Mouse (Mus musculus): ENCODE data around the gene Kank4. TPM values are rescaled to one million over a fixed set of nuclear protein-coding genes. Genes with fewer than 3 reads are reported as not detected.

Gene Kank4
- polyA plus RNA-seq, 1 experiment from 2014 or later, result not detected

DNA sequence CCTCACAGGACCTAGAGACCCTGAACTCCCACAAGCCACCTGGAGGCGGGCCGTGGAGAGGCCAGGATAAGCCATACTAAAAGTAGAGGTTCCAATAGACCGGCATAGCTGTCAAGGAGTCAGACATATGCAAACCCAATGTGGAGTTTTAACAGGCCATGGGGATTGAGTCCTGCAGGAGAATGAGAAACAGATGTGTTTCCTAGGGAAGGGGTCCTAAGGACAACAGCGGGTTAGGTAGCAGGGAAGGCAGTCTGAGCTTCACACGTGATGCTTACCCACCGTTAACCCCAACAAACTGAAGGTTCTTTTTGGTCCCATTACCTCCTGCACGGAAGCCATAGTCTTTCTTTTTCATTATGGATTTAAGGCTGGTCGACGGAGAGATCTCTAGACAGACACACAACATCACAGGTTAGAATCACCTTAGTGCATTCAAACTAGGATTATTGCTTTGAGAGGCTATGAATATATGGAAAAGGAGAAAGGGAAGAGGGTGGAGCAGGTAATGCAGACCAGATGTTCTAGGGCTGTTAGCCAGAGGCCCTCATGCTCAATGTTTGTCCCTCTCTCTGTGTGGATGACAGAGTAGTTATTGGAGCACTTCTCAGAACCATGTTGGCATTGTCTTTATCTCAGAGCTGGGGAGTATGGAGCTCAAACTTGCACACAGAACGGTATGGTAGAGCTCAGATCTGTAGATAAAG lies 40.5 kb downstream of the Kank4 start:
- no peaks in the 10 kb centered on the region for H3K36me3 ChIP-seq (ENCODE audit: inconsistent target)
- 96% methylated on average over 10 of the region's 10 CpGs for WGBS (ENCODE audit: missing documents)
- H3K27ac ChIP-seq, result no peak overlapping the region
- H3K4me3 ChIP-seq (ENCODE audit: inconsistent target), result no peak overlapping the region
- H3K79me2 ChIP-seq (ENCODE audit: inconsistent target), result no peaks in the 10 kb centered on the region

DNA sequence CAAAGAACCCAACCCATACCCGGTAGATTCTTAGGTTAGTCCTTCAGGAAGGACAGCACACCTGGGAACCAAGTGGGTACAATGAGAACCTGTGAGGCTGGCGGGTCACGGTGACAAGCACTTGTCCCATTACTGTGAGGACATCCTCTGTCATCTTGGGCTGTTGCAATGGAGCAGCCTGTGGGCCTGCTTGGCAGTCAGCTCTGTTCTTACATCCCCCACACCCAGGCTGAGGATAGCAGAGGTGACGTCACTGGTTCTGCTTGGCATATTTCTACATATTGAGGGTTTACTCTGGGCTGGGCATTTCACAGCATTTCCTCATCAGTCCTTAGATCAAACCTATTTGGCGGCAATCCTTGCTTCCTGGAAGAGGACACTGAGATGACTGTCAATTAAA lies 43.6 kb downstream of the Kank4 start:
- Histone ChIP-seq H3K79me2 (ENCODE audit: inconsistent target) (no peaks in the 10 kb centered on the region), H3K36me3 (ENCODE audit: inconsistent target) (no peaks in the 10 kb centered on the region), H3K4me3 (ENCODE audit: inconsistent target) (no peak overlapping the region), H3K27ac (no peak overlapping the region)
- 81% methylated on average over 5 of the region's 5 CpGs for WGBS (ENCODE audit: missing documents)

DNA sequence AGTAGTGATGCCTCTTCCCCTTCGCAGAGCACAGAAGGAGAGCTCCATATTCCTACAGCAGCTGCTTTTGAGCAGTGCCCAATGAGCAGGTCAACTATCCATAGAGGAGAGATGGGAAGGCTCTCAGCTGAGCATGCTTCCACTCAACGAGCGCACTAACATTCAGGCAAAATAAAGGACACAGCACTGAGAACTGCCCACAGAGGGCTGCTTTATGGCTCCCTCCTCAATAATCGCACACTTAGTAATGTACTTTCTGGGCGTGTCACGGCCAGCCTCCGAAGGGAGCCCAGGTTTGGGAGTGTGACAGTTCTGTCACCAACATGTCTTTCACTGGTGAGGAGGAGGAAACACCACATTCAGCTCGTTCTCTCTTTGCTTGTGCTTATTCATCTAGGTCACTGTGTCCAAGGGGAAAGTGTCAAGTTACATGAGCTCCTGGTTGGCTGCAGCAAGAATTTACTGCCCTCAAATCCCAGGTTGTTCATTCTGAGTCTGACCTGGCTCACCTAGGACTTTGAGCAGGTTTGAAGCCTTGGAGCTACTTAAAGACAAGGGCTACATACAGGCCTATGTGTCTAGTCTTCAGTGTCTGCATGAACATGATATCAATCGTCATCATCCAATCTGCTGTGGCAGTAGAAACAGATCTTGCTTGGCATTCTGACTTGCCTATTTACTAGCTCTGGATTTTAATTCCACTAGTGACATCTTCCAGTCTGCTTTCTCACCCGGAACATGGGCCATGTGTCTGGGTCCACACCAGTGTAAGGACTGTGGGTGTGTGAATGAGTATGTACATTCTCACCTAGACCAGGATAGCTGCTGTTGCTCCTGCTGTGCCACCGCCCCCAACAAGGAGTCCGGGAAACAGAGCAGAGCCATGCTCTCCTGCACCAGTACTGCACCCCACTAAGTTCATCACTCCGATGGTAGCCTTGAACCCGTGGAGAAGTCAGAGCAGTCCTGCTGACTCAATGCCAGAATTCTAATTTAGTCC lies 49.9 kb downstream of the Kank4 start:
- WGBS (ENCODE audit: missing documents), result 85% methylated on average over 14 of the region's 14 CpGs
- Histone ChIP-seq H3K36me3 (ENCODE audit: inconsistent target) (no peaks in the 10 kb centered on the region), H3K4me3 (ENCODE audit: inconsistent target) (no peak overlapping the region), H3K27ac (no peak overlapping the region), H3K79me2 (ENCODE audit: inconsistent target) (no peaks in the 10 kb centered on the region)

DNA sequence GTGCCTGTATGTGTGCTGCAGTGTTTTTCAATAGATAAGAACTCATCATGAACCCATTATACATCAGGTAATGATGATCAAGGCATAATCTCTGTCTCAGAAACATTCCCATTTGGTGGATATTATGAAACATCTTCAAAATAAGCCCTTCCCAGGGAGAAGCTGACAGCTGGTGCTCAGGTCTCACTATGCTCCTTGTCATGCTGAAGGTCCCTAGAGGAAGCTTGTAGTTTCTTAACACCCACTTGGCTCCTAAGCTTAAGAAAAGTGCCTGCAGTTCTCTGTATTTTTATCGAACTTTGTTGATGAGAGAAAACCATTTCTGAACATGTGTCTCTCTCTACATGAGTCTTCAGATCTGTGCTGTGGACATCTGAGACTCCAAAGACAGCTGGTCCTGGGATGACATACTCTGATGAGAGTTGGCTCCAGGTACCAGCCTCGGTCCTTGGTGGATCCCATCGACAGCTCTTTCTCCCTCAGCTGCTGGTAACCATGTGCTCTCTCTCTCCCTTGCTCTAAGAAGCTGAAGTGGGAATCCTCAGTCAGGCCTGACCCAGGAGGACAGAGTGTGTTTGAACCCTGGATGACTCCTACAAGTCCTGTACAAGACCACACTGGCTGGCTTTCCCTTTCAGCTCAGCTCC lies 58.3 kb downstream of the Kank4 start:
- WGBS (ENCODE audit: missing documents), result 92% methylated on average over 3 of the region's 3 CpGs
- Histone ChIP-seq H3K4me3 (ENCODE audit: inconsistent target) (no peak overlapping the region), H3K79me2 (ENCODE audit: inconsistent target) (no peaks in the 10 kb centered on the region), H3K36me3 (ENCODE audit: inconsistent target) (no peaks in the 10 kb centered on the region), H3K27ac (no peak overlapping the region)

DNA sequence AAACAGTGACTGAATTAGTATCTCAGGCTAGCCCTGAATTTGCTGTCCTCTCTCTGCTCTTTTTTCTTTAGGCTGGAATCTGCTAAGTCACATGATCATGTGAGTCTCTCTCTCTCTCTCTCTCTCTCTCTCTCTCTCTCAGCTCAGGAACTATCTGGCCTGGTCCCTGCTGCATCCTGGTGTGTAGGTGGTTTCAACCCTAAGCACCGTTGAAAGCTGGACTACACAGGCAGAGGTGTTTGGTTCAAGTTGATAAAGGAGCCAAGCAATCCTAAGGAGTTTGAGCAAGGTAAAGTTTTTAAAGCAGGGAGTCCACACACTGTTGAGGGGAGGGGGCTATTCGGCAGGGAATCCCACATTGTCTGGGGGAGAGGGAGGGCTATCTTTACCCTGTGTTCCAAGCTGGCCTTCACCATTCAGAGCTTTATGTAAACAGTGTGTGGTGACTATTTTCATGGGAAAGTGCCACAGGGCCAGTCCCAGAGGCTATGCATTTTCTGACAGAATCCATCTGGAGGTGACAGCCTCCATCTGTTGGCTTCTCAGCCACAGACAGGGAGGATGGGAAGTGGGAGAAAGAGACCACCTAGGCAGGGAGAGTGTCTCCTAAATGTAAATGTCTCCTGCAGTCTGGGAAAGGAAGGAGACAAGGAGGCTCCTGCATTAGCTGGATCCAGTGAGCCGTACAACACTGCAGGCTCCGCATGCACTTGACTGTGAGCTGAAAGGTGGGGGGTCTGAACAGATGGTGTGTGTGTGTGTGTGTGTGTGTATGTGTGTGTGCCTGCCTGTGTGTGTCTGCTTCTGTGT lies 59.1 kb downstream of the Kank4 start:
- Histone ChIP-seq H3K27ac (no peak overlapping the region), H3K79me2 (ENCODE audit: inconsistent target) (no peaks in the 10 kb centered on the region), H3K36me3 (ENCODE audit: inconsistent target) (no peaks in the 10 kb centered on the region), H3K4me3 (ENCODE audit: inconsistent target) (no peak overlapping the region)
- WGBS (ENCODE audit: missing documents), result 88% methylated on average over 4 of the region's 4 CpGs

DNA sequence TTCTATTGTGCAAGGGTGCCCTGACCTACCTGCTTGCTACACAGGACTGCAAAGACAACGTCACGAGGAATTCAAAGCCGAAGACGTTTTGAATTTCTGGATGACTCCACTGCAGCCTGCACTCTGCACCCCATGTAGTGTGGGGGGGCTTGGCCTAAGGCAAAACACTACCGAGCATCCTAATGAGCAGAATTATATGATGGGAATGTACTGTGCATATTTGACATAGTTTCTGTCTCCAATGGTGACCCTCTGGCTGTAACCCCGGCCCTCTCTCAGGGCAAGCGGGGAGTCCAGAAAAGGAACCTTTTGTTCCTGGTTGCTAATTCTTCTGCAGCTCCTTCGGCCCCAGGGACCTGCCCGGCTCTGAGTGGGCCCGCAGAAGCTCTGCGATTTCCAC lies 61.2 kb downstream of the Kank4 start:
- Histone ChIP-seq H3K36me3 (ENCODE audit: inconsistent target) (no peaks in the 10 kb centered on the region), H3K79me2 (ENCODE audit: inconsistent target) (no peaks in the 10 kb centered on the region), H3K27ac (no peak overlapping the region), H3K4me3 (ENCODE audit: inconsistent target) (no peak overlapping the region)
- 88% methylated on average over 11 of the region's 11 CpGs for WGBS (ENCODE audit: missing documents)

DNA sequence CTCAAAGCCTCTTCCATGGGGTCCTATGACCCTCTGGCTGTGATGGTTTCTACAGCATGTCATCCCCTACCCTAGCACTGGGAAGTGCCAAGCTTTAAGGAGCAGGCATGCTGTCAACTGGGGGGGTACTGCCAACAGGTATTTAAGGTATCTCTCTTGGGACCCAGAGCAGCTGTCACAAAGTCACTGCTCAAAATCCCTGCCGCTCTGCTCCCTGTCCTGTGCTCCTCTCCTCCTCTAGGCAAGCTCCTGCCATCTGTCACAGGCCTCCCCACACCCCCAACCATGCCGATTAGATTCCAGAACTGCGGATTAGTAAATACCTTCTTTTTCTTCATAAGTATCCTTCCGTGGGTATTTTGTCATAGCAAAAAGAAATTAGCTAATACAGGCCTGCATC lies 62.9 kb downstream of the Kank4 start:
- Histone ChIP-seq H3K79me2 (ENCODE audit: inconsistent target) (no peaks in the 10 kb centered on the region), H3K4me3 (ENCODE audit: inconsistent target) (no peak overlapping the region), H3K27ac (no peak overlapping the region), H3K36me3 (ENCODE audit: inconsistent target) (no peaks in the 10 kb centered on the region)
- 90% methylated on average over 4 of the region's 4 CpGs for WGBS (ENCODE audit: missing documents)

DNA sequence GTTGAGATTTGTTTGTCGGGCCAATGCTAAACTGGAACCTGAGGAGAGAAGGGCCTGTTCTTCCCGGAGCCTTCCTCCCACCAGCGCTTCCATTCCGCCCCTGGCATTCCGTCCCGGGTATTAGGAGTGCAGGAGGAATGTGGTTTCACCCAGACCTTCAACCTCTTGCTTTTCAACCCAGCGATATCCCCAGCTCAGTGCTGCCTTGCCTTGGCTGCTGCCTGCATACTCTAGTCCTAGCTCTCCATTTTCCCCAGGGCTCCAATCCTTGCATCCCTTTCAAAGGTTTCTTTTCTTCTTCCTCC lies 73.5 kb downstream of the Kank4 start:
- Histone ChIP-seq H3K79me2 (ENCODE audit: inconsistent target) (no peaks in the 10 kb centered on the region), H3K36me3 (ENCODE audit: inconsistent target) (no peaks in the 10 kb centered on the region), H3K27ac (no peak overlapping the region), H3K4me3 (ENCODE audit: inconsistent target) (no peak overlapping the region)
- WGBS (ENCODE audit: missing documents), result 55% methylated on average over 7 of the region's 7 CpGs

DNA sequence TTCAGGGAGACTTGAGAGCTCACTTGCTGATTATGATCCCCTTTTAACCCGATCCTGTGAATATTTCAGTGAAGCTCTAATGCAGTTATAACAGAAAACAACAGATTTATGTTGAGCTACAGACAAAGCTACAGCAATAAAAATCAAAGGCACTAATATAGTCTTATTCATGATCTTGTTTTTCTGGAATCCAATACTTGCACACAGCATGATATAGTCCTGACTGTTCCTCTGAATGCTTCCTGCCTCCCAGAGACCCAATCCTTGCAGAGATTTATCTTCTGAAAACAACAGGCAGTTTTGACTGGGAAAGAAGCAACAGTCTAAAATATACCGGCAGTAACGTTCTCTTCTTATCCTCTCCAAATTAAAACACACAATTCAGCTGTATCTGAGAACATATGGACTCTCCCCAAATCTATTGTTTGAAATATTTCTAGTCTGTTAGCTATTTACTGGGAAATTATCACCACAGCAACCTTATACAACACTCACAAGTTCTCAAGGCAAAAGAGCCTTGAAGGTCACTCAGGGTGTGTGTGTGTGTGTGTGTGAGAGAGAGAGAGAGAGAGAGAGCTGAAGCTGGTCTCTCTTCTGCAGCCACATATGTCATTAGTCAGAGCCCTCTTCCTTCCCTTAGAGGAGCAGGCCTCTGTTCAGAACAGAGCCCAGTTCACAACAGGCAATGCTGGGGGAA lies 74.0 kb downstream of the Kank4 start:
- H3K36me3 ChIP-seq (ENCODE audit: inconsistent target), result no peaks in the 10 kb centered on the region
- WGBS (ENCODE audit: missing documents), result 89% methylated on average over 3 of the region's 3 CpGs
- H3K79me2 ChIP-seq (ENCODE audit: inconsistent target), result no peaks in the 10 kb centered on the region
- H3K27ac ChIP-seq, result no peak overlapping the region
- H3K4me3 ChIP-seq (ENCODE audit: inconsistent target), result no peak overlapping the region

DNA sequence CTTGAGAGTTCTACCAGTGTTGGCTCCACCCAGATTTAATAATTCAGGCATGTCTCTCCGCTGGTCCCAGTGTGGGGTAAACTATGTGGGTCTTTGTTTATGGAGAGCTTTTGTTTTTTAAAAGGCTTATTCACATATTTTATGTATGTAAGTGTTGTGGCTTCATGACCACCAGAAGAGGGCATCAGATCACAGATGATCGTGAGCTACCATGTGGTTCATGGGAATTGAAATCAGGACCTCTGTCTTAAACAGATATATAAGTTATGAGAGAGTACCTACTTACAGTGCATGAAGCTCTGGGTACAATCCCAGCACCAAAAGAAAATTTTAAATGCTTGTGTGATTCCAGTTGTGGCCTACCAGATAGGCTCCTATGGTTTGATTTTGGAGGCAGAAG lies 77.6 kb downstream of the Kank4 start:
- 32% methylated on average over 2 of the region's 2 CpGs for WGBS (ENCODE audit: missing documents)
- Histone ChIP-seq H3K79me2 (ENCODE audit: inconsistent target) (no peaks in the 10 kb centered on the region), H3K36me3 (ENCODE audit: inconsistent target) (no peaks in the 10 kb centered on the region), H3K4me3 (ENCODE audit: inconsistent target) (no peak overlapping the region), H3K27ac (no peak overlapping the region)

DNA sequence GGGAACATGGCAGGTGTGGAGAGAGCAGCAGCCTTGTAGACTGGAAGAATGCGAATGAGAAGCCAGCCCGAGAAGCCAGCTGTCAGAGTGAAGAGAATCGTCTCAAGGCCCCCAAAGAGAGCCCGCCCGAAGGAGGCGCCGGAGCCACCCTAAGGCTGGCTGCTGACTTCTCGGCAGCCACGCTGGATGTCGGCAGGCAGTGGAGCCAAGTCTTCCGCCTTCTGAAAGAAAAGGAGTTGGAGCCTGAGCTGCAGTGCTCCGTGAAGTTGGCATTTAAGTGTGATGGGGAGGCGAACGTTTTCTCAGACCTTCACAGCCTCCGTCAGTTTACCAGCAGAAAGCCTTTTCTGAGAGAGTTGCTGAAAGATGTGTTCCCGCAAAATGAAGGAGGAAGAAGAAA lies 83.7 kb downstream of the Kank4 start:
- H3K27ac ChIP-seq, result no peak overlapping the region
- no peak overlapping the region for H3K4me3 ChIP-seq (ENCODE audit: inconsistent target)
- WGBS (ENCODE audit: missing documents), result 92% methylated on average over 14 of the region's 16 CpGs
- no peaks in the 10 kb centered on the region for H3K36me3 ChIP-seq (ENCODE audit: inconsistent target)
- no peaks in the 10 kb centered on the region for H3K79me2 ChIP-seq (ENCODE audit: inconsistent target)

DNA sequence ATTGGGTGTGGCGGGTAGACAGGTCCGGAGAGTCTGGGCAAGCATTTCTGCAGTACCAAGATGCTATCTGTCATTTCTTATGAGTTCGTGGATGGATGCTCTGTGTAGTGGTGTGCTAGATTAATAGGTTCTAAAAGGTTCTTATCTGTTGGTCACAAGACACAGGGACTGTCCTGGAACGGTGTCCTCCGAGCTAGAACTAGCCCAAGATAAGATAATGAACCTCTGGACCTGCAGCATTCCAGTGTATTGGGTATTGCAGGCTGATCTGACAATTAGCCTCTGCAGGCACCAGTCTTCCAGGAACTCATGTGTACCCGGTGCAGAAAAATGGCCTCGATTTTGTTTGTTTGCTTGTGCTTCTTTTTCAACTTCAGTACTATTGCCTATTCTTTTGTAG lies 88.6 kb downstream of the Kank4 start:
- H3K36me3 ChIP-seq (ENCODE audit: inconsistent target), result no peaks in the 10 kb centered on the region
- H3K79me2 ChIP-seq (ENCODE audit: inconsistent target), result no peaks in the 10 kb centered on the region
- H3K4me3 ChIP-seq (ENCODE audit: inconsistent target), result no peak overlapping the region
- no peak overlapping the region for H3K27ac ChIP-seq
- WGBS (ENCODE audit: missing documents), result 68% methylated on average over 7 of the region's 7 CpGs

DNA sequence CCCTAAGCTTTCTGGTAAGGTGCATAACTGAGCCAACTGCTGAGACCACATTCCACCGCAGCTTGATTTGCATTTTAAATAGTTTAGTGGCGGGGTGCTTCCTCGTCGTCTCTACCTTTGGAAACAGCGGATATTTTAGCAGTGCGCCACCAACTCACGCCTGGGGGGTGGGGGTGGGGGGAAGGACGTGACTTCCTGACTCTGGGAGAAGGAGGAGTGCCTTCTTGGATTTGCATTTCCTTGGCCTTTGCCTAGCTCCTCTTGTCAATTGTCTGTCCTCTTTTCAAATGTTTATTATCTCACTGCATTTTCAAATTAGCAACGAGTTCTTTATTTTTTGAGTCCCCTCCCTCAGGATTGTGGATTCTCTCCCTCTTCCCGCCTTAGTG lies 89.4 kb downstream of the Kank4 start:
- H3K36me3 ChIP-seq (ENCODE audit: inconsistent target), result no peaks in the 10 kb centered on the region
- no peaks in the 10 kb centered on the region for H3K79me2 ChIP-seq (ENCODE audit: inconsistent target)
- no peak overlapping the region for H3K4me3 ChIP-seq (ENCODE audit: inconsistent target)
- WGBS (ENCODE audit: missing documents), result 7% methylated on average over 10 of the region's 10 CpGs
- H3K27ac ChIP-seq, result no peak overlapping the region
